Mouse (Mus musculus) Muller cell, postnatal 12 days (primary cell): ENCODE results near the gene Vmn1r178.
"Not testable (repeated sequence)": the region's sequence is repeated elsewhere in the genome, so short reads cannot be mapped to it uniquely, and the experiment has no call there.

Experiments
- DNase-seq: peaks from one replicate; pipeline ENCODE4 v3.0.0-alpha.2; 2015; ENCODE audit errors: inconsistent ontology term

The Vmn1r178 gene

GRCm38 (mm10) chr7:23891709-23892108 lies at the start of gene Vmn1r178:
Vmn1r178 (plus strand) TSS chr7:23892009.
- DNase-seq, result no peak

- DNase-seq, result not testable (repeated sequence)
These were observed 25.5 kb upstream of the Vmn1r178 start, which contains the start of gene Vmn1r177 for GRCm38 (mm10) chr7:23866349-23866748. Vmn1r177 (minus strand) TSS chr7:23866449.

- DNase-seq, result peak; percentile 19
These were observed 14.9 kb upstream of the Vmn1r178 start for GRCm38 (mm10) chr7:23876918-23877317.

- no peak for DNase-seq
These were observed 34.9 kb downstream of the Vmn1r178 start, which contains the start of gene Vmn1r179 for GRCm38 (mm10) chr7:23926678-23927077. Vmn1r179 (plus strand) TSS chr7:23926978.
